Mouse (Mus musculus): ENCODE data around the gene Tgm5. TPM values are rescaled to one million over a fixed set of nuclear protein-coding genes. Genes with fewer than 3 reads are reported as not detected.
"Not testable (repeated sequence)": the region's sequence is repeated elsewhere in the genome, so short reads cannot be mapped to it uniquely, and the experiment has no call there.

Gene Tgm5
- polyA plus RNA-seq, 1 experiment from 2014 or later, result 0.17 TPM

- no peak overlapping the region for H3K4me2 ChIP-seq (ENCODE audit: low read depth, low read length)
- no peak overlapping the region for H3K4me3 ChIP-seq (ENCODE audit: low read depth, low read length)
- no peaks in the 10 kb centered on the region for H3K9me3 ChIP-seq (ENCODE audit: control insufficient read depth, low read length)
- no peaks in the 10 kb centered on the region for H3K4me1 ChIP-seq (ENCODE audit: control insufficient read depth, insufficient read depth, low read length)
- no peaks in the 10 kb centered on the region for H3K36me3 ChIP-seq (ENCODE audit: control insufficient read depth, insufficient read depth, low read length)
- H3K27ac ChIP-seq (ENCODE audit: low read depth, low read length), result no peak overlapping the region
- ATAC-seq (ENCODE audit: low read depth), result no peak
- WGBS, result 92% methylated on average over 6 of the region's 6 CpGs
- no peaks in the 10 kb centered on the region for H3K27me3 ChIP-seq (ENCODE audit: control insufficient read depth, insufficient read depth, low read length)
- H3K9ac ChIP-seq (replicated peaks; ENCODE audit: low read depth, low read length), result no peak overlapping the region
Measured at GRCm38 (mm10) chr2:121055915-121056314, 29.7 kb downstream of the Tgm5 start.

GRCm38 (mm10) chr2:121054060-121054459 is 31.6 kb downstream of the Tgm5 start:
- Histone ChIP-seq H3K36me3 (ENCODE audit: control insufficient read depth, insufficient read depth, low read length) (no peaks in the 10 kb centered on the region), H3K4me3 (ENCODE audit: low read depth, low read length) (no peak overlapping the region), H3K9ac (replicated peaks; ENCODE audit: low read depth, low read length) (no peak overlapping the region), H3K4me2 (ENCODE audit: low read depth, low read length) (no peak overlapping the region), H3K4me1 (ENCODE audit: control insufficient read depth, insufficient read depth, low read length) (no peaks in the 10 kb centered on the region), H3K9me3 (ENCODE audit: control insufficient read depth, low read length) (no peaks in the 10 kb centered on the region), H3K27me3 (ENCODE audit: control insufficient read depth, insufficient read depth, low read length) (no peaks in the 10 kb centered on the region), H3K27ac (ENCODE audit: low read depth, low read length) (no peak overlapping the region)
- 83% methylated on average over 2 of the region's 2 CpGs for WGBS
- ATAC-seq (ENCODE audit: low read depth), result no peak

- 90% methylated on average over 5 of the region's 5 CpGs for WGBS
- Histone ChIP-seq H3K27ac (ENCODE audit: low read depth, low read length) (no peak overlapping the region), H3K4me2 (ENCODE audit: low read depth, low read length) (no peak overlapping the region), H3K36me3 (ENCODE audit: control insufficient read depth, insufficient read depth, low read length) (no peaks in the 10 kb centered on the region), H3K4me1 (ENCODE audit: control insufficient read depth, insufficient read depth, low read length) (no peaks in the 10 kb centered on the region), H3K4me3 (ENCODE audit: low read depth, low read length) (no peak overlapping the region), H3K27me3 (ENCODE audit: control insufficient read depth, insufficient read depth, low read length) (no peaks in the 10 kb centered on the region), H3K9ac (replicated peaks; ENCODE audit: low read depth, low read length) (no peak overlapping the region), H3K9me3 (ENCODE audit: control insufficient read depth, low read length) (no peaks in the 10 kb centered on the region)
- no peak for ATAC-seq (ENCODE audit: low read depth)
Measured at GRCm38 (mm10) chr2:121052176-121052575, 33.5 kb downstream of the Tgm5 start.

GRCm38 (mm10) chr2:121045653-121046052 is 40.0 kb downstream of the Tgm5 start:
- Histone ChIP-seq H3K9me3 (ENCODE audit: control insufficient read depth, low read length) (no peaks in the 10 kb centered on the region), H3K4me1 (ENCODE audit: control insufficient read depth, insufficient read depth, low read length) (no peaks in the 10 kb centered on the region), H3K9ac (replicated peaks; ENCODE audit: low read depth, low read length) (no peak overlapping the region), H3K27ac (ENCODE audit: low read depth, low read length) (no peak overlapping the region), H3K4me2 (ENCODE audit: low read depth, low read length) (no peak overlapping the region), H3K27me3 (ENCODE audit: control insufficient read depth, insufficient read depth, low read length) (no peaks in the 10 kb centered on the region), H3K4me3 (ENCODE audit: low read depth, low read length) (no peak overlapping the region), H3K36me3 (ENCODE audit: control insufficient read depth, insufficient read depth, low read length) (no peaks in the 10 kb centered on the region)
- 69% methylated on average over 4 of the region's 4 CpGs for WGBS
- ATAC-seq (ENCODE audit: low read depth), result no peak

- Histone ChIP-seq H3K4me1 (ENCODE audit: control insufficient read depth, insufficient read depth, low read length) (no peaks in the 10 kb centered on the region), H3K4me2 (ENCODE audit: low read depth, low read length) (no peak overlapping the region), H3K27ac (ENCODE audit: low read depth, low read length) (no peak overlapping the region), H3K36me3 (ENCODE audit: control insufficient read depth, insufficient read depth, low read length) (no peaks in the 10 kb centered on the region), H3K4me3 (ENCODE audit: low read depth, low read length) (no peak overlapping the region), H3K9ac (replicated peaks; ENCODE audit: low read depth, low read length) (no peak overlapping the region), H3K27me3 (ENCODE audit: control insufficient read depth, insufficient read depth, low read length) (no peaks in the 10 kb centered on the region), H3K9me3 (ENCODE audit: control insufficient read depth, low read length) (no peaks in the 10 kb centered on the region)
- no peak for ATAC-seq (ENCODE audit: low read depth)
- 50% methylated on average over 5 of the region's 5 CpGs for WGBS
Measured at GRCm38 (mm10) chr2:121041098-121041497, 44.5 kb downstream of the Tgm5 start.

- Histone ChIP-seq H3K4me2 (ENCODE audit: low read depth, low read length) (no peak overlapping the region), H3K9ac (replicated peaks; ENCODE audit: low read depth, low read length) (no peak overlapping the region), H3K36me3 (ENCODE audit: control insufficient read depth, insufficient read depth, low read length) (no peaks in the 10 kb centered on the region), H3K27me3 (ENCODE audit: control insufficient read depth, insufficient read depth, low read length) (no peaks in the 10 kb centered on the region), H3K9me3 (ENCODE audit: control insufficient read depth, low read length) (no peaks in the 10 kb centered on the region), H3K4me1 (ENCODE audit: control insufficient read depth, insufficient read depth, low read length) (no peaks in the 10 kb centered on the region), H3K27ac (ENCODE audit: low read depth, low read length) (no peak overlapping the region), H3K4me3 (ENCODE audit: low read depth, low read length) (no peak overlapping the region)
- 100% methylated on average over 1 of the region's 1 CpGs for WGBS
- no peak for ATAC-seq (ENCODE audit: low read depth)
Measured at GRCm38 (mm10) chr2:121039382-121039781, 46.3 kb downstream of the Tgm5 start.

- not testable (repeated sequence) for H3K27ac ChIP-seq (ENCODE audit: low read depth, low read length); H3K36me3 ChIP-seq (ENCODE audit: control insufficient read depth, insufficient read depth, low read length); H3K4me3 ChIP-seq (ENCODE audit: low read depth, low read length); H3K9me3 ChIP-seq (ENCODE audit: control insufficient read depth, low read length); H3K4me2 ChIP-seq (ENCODE audit: low read depth, low read length); H3K9ac ChIP-seq (replicated peaks; ENCODE audit: low read depth, low read length); H3K4me1 ChIP-seq (ENCODE audit: control insufficient read depth, insufficient read depth, low read length); H3K27me3 ChIP-seq (ENCODE audit: control insufficient read depth, insufficient read depth, low read length); ATAC-seq (ENCODE audit: low read depth)
- WGBS, result 92% methylated on average over 1 of the region's 1 CpGs
Measured at GRCm38 (mm10) chr2:121038851-121039250, 46.8 kb downstream of the Tgm5 start.

- no peak within 1 kb of the TSS for H3K4me2 ChIP-seq (ENCODE audit: low read depth, low read length)
- H3K36me3 ChIP-seq (ENCODE audit: control insufficient read depth, insufficient read depth, low read length), result no peaks in the 10 kb centered on the region
- H3K9ac ChIP-seq (replicated peaks; ENCODE audit: low read depth, low read length), result no peak within 1 kb of the TSS
- 74% methylated on average over 5 of the region's 5 CpGs for whole genome bisulfite sequencing
- H3K27ac ChIP-seq (ENCODE audit: low read depth, low read length), result no peak within 1 kb of the TSS
- no peaks in the 10 kb centered on the region for H3K4me1 ChIP-seq (ENCODE audit: control insufficient read depth, insufficient read depth, low read length)
- no peaks in the 10 kb centered on the region for H3K9me3 ChIP-seq (ENCODE audit: control insufficient read depth, low read length)
- H3K4me3 ChIP-seq (ENCODE audit: low read depth, low read length), result no peak within 1 kb of the TSS
- no peaks in the 10 kb centered on the region for H3K27me3 ChIP-seq (ENCODE audit: control insufficient read depth, insufficient read depth, low read length)
- no peak for ATAC-seq (ENCODE audit: low read depth)
Measured at GRCm38 (mm10) chr2:121036733-121037341, 48.8 kb downstream of the Tgm5 start, which contains the start of gene Epb42. TSS of gene Epb42 (minus strand) at chr2:121037072.

- Histone ChIP-seq H3K27ac (ENCODE audit: low read depth, low read length) (no peak overlapping the region), H3K4me3 (ENCODE audit: low read depth, low read length) (no peak overlapping the region), H3K9me3 (ENCODE audit: control insufficient read depth, low read length) (no peaks in the 10 kb centered on the region), H3K9ac (replicated peaks; ENCODE audit: low read depth, low read length) (no peak overlapping the region), H3K27me3 (ENCODE audit: control insufficient read depth, insufficient read depth, low read length) (no peaks in the 10 kb centered on the region), H3K4me2 (ENCODE audit: low read depth, low read length) (no peak overlapping the region), H3K36me3 (ENCODE audit: control insufficient read depth, insufficient read depth, low read length) (peaks cover under 1% of the 10 kb centered on the region; the same call in 1 of the 2 replicates), H3K4me1 (ENCODE audit: control insufficient read depth, insufficient read depth, low read length) (no peaks in the 10 kb centered on the region)
- 72% methylated on average over 5 of the region's 5 CpGs for WGBS
- no peak for ATAC-seq (ENCODE audit: low read depth)
Measured at GRCm38 (mm10) chr2:121022918-121023317, 62.7 kb downstream of the Tgm5 start.
